Mouse (Mus musculus) forebrain, embryonic 16.5 days (tissue): ENCODE data around the gene Tbx6. TPM values are rescaled to one million over a fixed set of nuclear protein-coding genes. Genes with fewer than 3 reads are reported as not detected.

Source experiments
- ATAC-seq: fragments of 200-750 bp; cut with Nextera tagmentation; 2 replicates; pipeline ENCODE4 v1.8.0; 2017; ENCODE audit warnings: mild to moderate bottlenecking, moderate library complexity
- H3K27ac ChIP-seq: fragments of 300-500 bp; sonication (generic); 2 replicates; pipeline ENCODE4 v1.5.1; 2014; ENCODE audit warnings: low read length, control low read depth
- H3K27me3 ChIP-seq: fragments of 300-500 bp; sonication (generic); replicated peaks from 2 replicates; pipeline ENCODE4 v1.6.1; 2014; ENCODE audit warnings: low read length; ENCODE audit not compliant: control insufficient read depth, insufficient read depth
- H3K36me3 ChIP-seq: fragments of 300-500 bp; sonication (generic); 2 replicates; pipeline ENCODE4 v1.6.1; 2014; ENCODE audit not compliant: control insufficient read depth, insufficient read depth
- H3K4me1 ChIP-seq: fragments of 300-500 bp; sonication (generic); replicated peaks from 2 replicates; pipeline ENCODE4 v1.6.1; 2014; ENCODE audit warnings: low read length; ENCODE audit not compliant: control insufficient read depth, insufficient read depth
- H3K4me2 ChIP-seq: fragments of 300-500 bp; sonication (generic); 2 replicates; pipeline ENCODE4 v1.6.1; 2014; ENCODE audit warnings: mild to moderate bottlenecking, low read length, control low read depth
- H3K4me3 ChIP-seq: fragments of 300-500 bp; sonication (generic); replicated peaks from 2 replicates; pipeline ENCODE4 v1.5.1; 2014; ENCODE audit warnings: mild to moderate bottlenecking, low read length, control low read depth
- H3K9ac ChIP-seq: fragments of 300-500 bp; sonication (generic); replicated peaks from 2 replicates; pipeline ENCODE4 v1.6.1; 2014; ENCODE audit warnings: low read depth, low read length, control low read depth
- H3K9me3 ChIP-seq: fragments of 300-500 bp; sonication (generic); 2 replicates; pipeline ENCODE4 v1.6.1; 2016; ENCODE audit warnings: low read length; ENCODE audit not compliant: control insufficient read depth
- WGBS: fragments of 180-500 bp; shearing (Covaris S2); extraction: QIAGEN DNeasy Blood & Tissue Kit; methylation state at CpG from one replicate; pipeline ENCODE4 v1.1.7; 2014; 5-methylcytosine and 5-hydroxymethylcytosine counted together
- polyA plus RNA-seq: library from polyadenylated mRNA; unstranded; fragments of >200 nt; fragmentation: Nextera tagmentation; extraction: Ambion mirVana; gene quantifications from 2 replicates; pipeline ENCODE4 v1.2.1, GENCODE M21; 2015

Gene Tbx6
- polyA plus RNA-seq, 1 experiment from 2014 or later, result 0.86 TPM

DNA sequence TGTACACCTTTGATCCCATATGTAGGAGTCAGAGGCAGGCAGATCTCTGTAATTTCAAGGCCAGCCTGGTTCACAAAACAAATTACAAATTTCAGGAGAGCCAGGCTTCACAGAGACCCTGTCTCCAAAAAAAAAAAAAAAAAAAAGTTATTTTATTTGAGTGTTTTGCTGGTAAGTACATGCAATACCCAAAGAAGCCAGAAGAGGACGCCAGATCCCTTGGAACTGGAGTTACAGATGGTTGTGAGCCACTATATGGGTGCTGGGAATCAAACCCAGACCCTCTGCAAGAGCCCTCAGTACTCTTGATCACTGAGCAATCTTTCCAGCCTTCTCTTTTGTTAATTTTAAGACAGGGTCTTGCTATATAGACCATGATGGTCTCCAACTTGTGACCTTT is 37.5 kb downstream of the Tbx6 start:
- no peak for ATAC-seq
- H3K4me1 ChIP-seq, result peaks cover 11% of the 10 kb centered on the region
- WGBS, result 35% methylated on average over 1 of the region's 1 CpGs
- H3K27me3 ChIP-seq, result no peaks in the 10 kb centered on the region
- no peaks in the 10 kb centered on the region for H3K36me3 ChIP-seq
- H3K27ac ChIP-seq, result no peak overlapping the region
- H3K9me3 ChIP-seq, result no peaks in the 10 kb centered on the region
- H3K4me3 ChIP-seq, result no peak overlapping the region
- no peak overlapping the region for H3K9ac ChIP-seq
- no peak overlapping the region for H3K4me2 ChIP-seq

DNA sequence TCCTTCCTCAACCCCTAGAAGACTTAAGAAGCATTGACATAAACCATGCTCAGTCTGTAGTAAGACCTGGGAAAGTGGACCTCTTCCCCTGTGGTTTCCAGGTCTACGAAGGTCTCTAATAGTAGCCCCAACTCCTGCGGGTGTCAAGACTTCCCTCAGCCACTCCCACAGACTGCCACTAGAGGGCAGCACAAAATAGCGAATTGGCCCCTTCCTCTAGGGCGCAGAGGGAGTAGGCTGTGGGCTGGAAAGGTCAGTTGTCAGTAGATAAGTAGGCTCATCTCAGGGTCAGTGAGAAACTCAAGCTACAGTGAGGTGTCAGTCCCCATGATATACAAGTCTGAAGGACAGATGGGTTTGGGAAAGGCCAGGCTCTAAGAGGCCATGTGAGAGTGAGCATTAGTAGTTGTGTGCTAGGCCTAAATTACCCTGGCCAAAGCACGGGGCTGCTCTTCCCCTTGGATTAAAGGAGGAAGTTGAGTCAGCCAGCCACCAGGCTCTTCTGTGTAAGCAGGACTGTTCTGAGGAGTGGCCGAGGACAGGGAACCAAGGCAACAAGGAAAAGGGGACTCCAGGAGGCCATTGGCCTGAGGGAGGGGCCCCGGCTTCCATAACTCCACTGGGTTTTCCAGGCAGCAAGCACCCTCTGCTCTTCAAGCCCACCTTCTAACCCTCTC is 40.7 kb downstream of the Tbx6 start:
- 22% methylated on average over 7 of the region's 7 CpGs for WGBS
- Histone ChIP-seq H3K4me1 (peaks cover 28% of the 10 kb centered on the region), H3K9me3 (no peaks in the 10 kb centered on the region), H3K9ac (no peak overlapping the region), H3K27ac (no peak overlapping the region), H3K27me3 (no peaks in the 10 kb centered on the region), H3K36me3 (no peaks in the 10 kb centered on the region), H3K4me3 (no peak overlapping the region), H3K4me2 (no peak overlapping the region; the same call in 1 of the 2 replicates)
- peak; percentile 26; the same call in 1 of the 2 replicates for ATAC-seq

DNA sequence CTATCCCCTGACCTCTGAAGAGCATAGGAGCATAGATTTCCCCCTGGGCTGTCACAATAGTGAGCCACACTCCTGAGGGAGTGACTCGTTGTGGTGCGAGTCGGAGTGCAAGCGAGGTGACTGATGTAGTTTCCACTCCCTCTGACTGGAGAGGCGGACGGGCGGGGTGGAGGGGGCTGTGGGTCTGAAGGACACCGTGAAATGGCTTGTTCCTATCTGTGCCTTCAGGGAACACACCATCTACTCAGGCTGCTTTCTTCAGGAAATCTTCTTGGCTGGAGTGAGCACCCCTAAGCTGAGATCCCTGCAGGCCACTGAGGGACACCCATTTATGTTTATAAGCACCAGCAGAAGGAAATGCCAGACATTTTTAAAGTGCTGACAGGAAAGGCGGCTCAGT is 41.5 kb downstream of the Tbx6 start:
- WGBS, result 20% methylated on average over 9 of the region's 9 CpGs
- ATAC-seq, result peak; percentile 32

DNA sequence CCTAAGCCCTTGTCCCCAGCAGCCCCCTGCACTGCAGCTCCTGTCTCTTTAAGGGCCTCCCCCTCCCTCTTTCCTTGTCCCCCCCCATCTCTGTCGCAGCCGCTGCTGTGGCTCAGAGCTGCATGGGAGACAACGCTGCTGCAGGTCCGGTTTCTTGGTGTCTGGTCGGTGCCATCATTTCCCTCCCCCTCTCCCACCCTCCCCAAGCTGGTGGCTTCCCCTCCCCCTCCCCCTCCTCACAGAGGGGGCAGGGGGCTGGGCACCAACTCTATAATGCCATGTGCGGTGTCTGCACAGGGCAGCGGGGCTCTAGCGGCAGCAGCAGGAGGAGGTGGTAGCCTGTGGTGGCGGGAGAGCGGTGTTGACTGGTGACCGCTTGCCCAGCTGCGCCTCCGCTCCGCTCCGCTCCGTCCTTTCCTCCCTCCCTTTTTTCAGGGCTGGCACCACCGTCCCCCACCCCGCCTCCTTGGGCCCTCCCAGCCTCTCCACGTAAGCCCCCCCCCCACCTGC is 42.0 kb downstream of the Tbx6 start:
- under 1% methylated on average over 17 of the region's 19 CpGs for WGBS
- Histone ChIP-seq H3K4me2 (peak overlapping the region; percentile 75), H3K27ac (peak overlapping the region; percentile 67; the same call in 1 of the 2 replicates), H3K27me3 (no peaks in the 10 kb centered on the region), H3K4me1 (peaks cover 28% of the 10 kb centered on the region), H3K36me3 (no peaks in the 10 kb centered on the region), H3K4me3 (peak overlapping the region; percentile 79), H3K9me3 (no peaks in the 10 kb centered on the region), H3K9ac (peak overlapping the region; percentile 80)
- peak; percentile 83 for ATAC-seq

More for the DNA sequence above, 41.5 kb downstream of the Tbx6 start:
- H3K27ac ChIP-seq, result no peak overlapping the region
- peak overlapping the region; percentile 75 for H3K4me2 ChIP-seq
- H3K9ac ChIP-seq, result peak overlapping the region; percentile 80
- H3K27me3 ChIP-seq, result no peaks in the 10 kb centered on the region
- H3K36me3 ChIP-seq, result no peaks in the 10 kb centered on the region
- peak overlapping the region; percentile 79 for H3K4me3 ChIP-seq
- no peaks in the 10 kb centered on the region for H3K9me3 ChIP-seq
- peaks cover 28% of the 10 kb centered on the region for H3K4me1 ChIP-seq

DNA sequence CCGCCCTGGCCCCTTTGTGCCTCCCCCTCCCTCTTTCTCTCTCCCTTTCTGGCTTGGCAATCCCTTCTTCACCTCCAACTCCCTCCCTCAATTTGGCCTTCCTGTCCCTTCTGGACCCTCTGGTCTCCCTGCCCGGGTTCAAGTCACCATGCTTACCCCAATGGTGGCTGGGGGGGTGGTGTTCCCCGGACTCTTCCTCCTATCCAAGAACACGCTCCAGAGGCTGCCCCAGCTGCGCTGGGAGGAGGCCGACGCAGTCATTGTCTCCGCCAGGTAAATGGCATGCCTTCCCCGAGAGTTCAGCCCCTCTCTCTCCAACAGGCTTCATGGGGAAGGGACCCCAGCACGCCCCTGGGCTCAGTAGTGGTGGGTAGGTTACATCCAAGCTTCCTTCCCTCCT is 42.7 kb downstream of the Tbx6 start:
- H3K4me2 ChIP-seq, result peak overlapping the region; percentile 75
- H3K4me3 ChIP-seq, result peak overlapping the region; percentile 79
- H3K36me3 ChIP-seq, result no peaks in the 10 kb centered on the region
- peak overlapping the region; percentile 80 for H3K9ac ChIP-seq
- peak overlapping the region; percentile 9; the same call in 1 of the 2 replicates for H3K27ac ChIP-seq
- 4% methylated on average over 10 of the region's 10 CpGs for WGBS
- H3K9me3 ChIP-seq, result no peaks in the 10 kb centered on the region
- H3K4me1 ChIP-seq, result peaks cover 28% of the 10 kb centered on the region
- H3K27me3 ChIP-seq, result no peaks in the 10 kb centered on the region
- ATAC-seq, result no peak

DNA sequence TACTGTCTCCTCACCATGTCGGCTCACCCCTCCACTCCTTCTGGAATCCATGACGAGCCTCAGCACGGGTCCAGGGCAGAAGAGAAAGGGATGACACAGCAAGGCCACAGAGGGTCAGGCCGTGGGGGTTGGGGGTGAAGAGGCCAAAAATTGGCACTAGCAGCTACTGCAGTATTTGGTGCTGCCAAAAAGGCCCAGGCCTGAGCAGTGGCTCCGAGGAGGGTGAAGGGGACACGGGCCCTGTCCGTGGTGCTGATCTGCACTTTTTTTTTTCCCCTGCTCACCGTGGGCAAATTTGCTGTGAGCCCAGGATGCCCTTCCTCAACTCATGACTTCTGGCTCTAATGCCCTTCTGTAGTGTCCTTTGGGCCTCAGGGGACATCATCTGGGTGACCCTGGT is 44.1 kb downstream of the Tbx6 start:
- H3K4me1 ChIP-seq, result peaks cover 28% of the 10 kb centered on the region

DNA sequence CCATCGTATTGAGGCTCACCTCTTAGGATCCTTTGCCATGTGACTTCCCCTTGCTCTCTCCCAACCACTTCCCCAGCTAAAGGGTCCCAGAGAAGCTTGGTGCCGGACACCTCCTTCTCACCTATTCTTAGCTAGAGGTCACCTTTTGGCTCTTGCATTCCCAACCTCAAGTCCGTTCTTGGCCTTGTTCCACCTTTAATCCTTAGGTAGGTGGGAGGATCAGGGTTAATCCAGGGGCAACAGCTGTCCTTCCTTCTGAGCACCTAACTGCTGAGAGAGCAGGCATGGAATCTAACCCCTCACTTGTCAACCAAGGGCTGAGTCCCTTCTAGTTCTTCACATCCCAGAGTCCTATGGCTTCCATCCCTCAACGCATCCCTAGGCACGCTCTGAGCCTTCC is 44.7 kb downstream of the Tbx6 start:
- WGBS, result 80% methylated on average over 5 of the region's 5 CpGs
- H3K4me2 ChIP-seq, result no peak overlapping the region
- no peak for ATAC-seq
- peaks cover 28% of the 10 kb centered on the region for H3K4me1 ChIP-seq
- no peak overlapping the region for H3K9ac ChIP-seq
- no peaks in the 10 kb centered on the region for H3K9me3 ChIP-seq
- H3K27me3 ChIP-seq, result no peaks in the 10 kb centered on the region
- H3K27ac ChIP-seq, result no peak overlapping the region
- H3K4me3 ChIP-seq, result no peak overlapping the region
- no peaks in the 10 kb centered on the region for H3K36me3 ChIP-seq

More for the DNA sequence above, 44.1 kb downstream of the Tbx6 start:
- WGBS, result 29% methylated on average over 8 of the region's 8 CpGs
- Histone ChIP-seq H3K9me3 (no peaks in the 10 kb centered on the region), H3K4me3 (no peak overlapping the region), H3K9ac (no peak overlapping the region), H3K27me3 (no peaks in the 10 kb centered on the region), H3K4me2 (no peak overlapping the region), H3K36me3 (no peaks in the 10 kb centered on the region), H3K27ac (no peak overlapping the region)
- no peak for ATAC-seq

DNA sequence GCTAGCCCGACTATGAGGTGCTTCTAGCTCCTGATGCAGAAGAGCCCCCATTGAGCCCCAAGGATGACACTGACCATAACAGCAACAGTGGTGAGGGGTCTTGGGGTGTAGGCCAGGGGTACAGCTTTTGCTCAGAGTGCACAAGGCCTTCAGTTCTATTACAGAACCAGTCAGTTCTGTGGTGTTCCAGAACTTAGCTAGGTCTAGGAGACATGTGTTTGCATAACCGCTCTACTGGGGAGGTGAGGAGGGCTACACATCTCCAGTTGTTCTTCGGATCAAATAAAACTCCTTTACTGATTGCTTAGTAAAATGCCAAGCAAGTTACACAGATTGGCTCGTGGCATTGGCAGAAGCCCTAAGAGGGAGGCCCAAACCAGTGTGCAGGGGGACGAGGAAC is 50.3 kb downstream of the Tbx6 start, which contains the start of gene 4930451I11Rik:
Gene 4930451I11Rik (minus strand): TSS at position 101 of the 400 bp plus-strand sequence.
- no peaks in the 10 kb centered on the region for H3K36me3 ChIP-seq
- H3K4me1 ChIP-seq, result peaks cover 6% of the 10 kb centered on the region
- peak within 1 kb of the TSS; percentile 35 for H3K4me3 ChIP-seq
- H3K9me3 ChIP-seq, result no peaks in the 10 kb centered on the region
- no peaks in the 10 kb centered on the region for H3K27me3 ChIP-seq
- no peak within 1 kb of the TSS for H3K27ac ChIP-seq
- 0 out of 2 replicates have a peak within 1 kb of the TSS, but pooled peaks have one; percentile 34 for H3K9ac ChIP-seq
- H3K4me2 ChIP-seq, result peak within 1 kb of the TSS; percentile 65
- WGBS, result 58% methylated on average over 5 of the region's 5 CpGs
- peak; percentile 43; the same call in 1 of the 2 replicates for ATAC-seq

DNA sequence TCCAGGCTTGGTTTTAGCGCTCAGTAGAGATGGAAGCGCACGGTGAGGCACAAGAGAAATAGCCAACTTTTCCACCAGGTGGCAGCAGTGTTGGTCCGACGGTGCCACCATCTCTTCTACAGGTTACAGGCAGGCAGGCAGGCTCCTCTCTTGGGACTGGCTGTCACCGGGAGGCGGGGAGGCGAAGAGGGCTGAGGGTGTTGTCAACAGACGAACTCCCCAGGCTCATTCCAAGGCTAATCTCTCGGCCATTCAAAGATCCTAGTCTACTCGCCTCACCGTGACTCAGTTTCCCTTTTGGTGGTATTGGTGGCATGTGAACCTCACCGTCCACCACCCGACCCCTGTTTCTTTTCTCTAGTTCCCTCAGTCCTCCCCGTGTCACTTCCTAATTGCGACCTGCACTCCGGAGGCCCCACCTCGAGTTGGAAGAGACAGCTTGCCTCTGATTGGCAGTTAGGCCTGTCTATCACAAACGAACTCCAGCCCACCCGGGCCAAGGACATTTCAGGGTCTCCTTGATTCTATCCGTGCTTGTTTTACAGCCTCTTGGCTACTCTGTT is 50.8 kb downstream of the Tbx6 start:
- under 1% methylated on average over 21 of the region's 21 CpGs for WGBS
- Histone ChIP-seq H3K4me3 (peak overlapping the region; percentile 35), H3K9me3 (no peaks in the 10 kb centered on the region), H3K27ac (no peak overlapping the region), H3K4me2 (peak overlapping the region; percentile 65), H3K36me3 (no peaks in the 10 kb centered on the region), H3K27me3 (no peaks in the 10 kb centered on the region), H3K9ac (0 out of 2 replicates have a peak overlapping the region, but pooled peaks have one; percentile 34), H3K4me1 (peaks cover 6% of the 10 kb centered on the region)
- ATAC-seq, result peak; percentile 92
